Mouse (Mus musculus): ENCODE results near the gene Tjp2. TPM values are rescaled to one million over a fixed set of nuclear protein-coding genes. Genes with fewer than 3 reads are reported as not detected.

The Tjp2 gene
- 27.2 and 30.8 TPM in 2 replicates for polyA plus RNA-seq (2016; fragmentation: Nextera tagmentation; extraction: Ambion mirVana)

DNA sequence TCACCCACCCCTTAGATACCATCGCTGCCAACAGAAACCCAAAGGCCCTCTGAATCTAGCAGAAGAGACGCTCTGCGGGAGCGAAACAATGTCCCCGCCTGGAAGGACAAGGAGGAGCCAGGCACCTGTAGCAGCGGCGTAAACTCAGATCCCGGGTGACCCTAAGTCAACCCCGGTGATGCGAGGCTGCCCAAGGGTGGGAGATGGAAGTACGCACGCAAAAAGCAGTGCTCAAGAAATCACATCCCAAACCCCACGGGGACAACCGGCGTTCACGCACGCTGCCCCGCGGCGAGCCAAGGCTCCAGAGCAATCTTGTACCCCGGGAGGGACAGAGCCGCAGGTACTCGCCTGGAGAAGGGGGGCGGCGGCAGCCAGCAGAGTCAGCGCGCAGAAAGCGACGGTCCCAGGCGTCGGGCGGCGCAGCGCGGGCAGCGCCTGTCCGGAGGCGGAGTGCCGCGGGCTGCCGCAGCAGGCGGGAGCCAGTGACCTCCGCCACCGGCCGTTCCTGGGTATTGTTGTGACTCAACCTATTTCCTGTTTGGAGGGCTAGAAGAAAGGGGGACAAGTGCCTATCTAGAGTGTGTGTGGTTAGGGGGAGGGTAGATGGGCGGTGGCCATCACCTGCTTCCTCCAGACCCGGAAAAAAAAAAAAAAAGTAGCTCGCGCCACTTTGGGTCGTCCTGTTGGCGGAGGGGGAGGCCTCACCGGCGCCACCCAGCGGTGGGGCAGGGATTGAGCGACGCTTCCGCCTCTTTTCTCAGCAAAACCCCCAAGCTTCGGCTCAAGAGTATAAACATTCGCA, at the start of gene Tjp2:
Gene Tjp2, minus strand, starts transcription at position 531 of the 805 bp plus-strand sequence.
- Histone ChIP-seq H3K36me3 (no peaks in the 10 kb centered on the region), H3K27ac (replicated peaks) (peak within 1 kb of the TSS; percentile 78), H3K4me3 (peak within 1 kb of the TSS; percentile 62), H3K9me3 (replicated peaks) (no peaks in the 10 kb centered on the region), H3K4me1 (peaks cover 35% of the 10 kb centered on the region), H3K27me3 (ENCODE audit: low read depth, poor library complexity, severe bottlenecking) (peaks cover 48% of the 10 kb centered on the region)
- DNase-seq (ENCODE audit: low spot score) = peak; percentile 59
- under 1% methylated on average over 59 of the region's 59 CpGs for WGBS

DNA sequence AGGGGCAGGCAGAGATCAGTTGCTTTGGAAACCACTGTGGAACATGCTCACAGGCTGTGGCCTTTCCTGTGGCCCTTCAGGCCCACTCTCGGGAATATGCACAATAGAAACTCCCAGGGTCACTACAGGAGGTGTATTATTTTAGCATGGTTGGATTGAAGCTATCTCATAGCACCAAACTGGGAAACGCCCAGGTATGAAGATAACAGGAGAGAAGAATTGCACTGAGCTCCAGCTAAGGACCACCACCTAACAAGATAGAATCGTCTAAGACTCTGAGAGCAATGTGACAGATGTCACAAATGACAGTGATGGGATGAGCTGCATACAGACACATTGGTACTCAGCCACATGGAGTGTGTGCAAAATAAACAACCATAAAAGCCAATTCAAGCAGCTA, 49.5 kb upstream of the Tjp2 start:
- WGBS = 71% methylated on average over 3 of the region's 3 CpGs
- peaks cover 34% of the 10 kb centered on the region for H3K36me3 ChIP-seq
- H3K27ac ChIP-seq (replicated peaks) = no peak overlapping the region
- peaks cover 32% of the 10 kb centered on the region for H3K4me1 ChIP-seq
- no peak overlapping the region for H3K4me3 ChIP-seq
- no peak for DNase-seq (ENCODE audit: low spot score)
- H3K9me3 ChIP-seq (replicated peaks) = no peaks in the 10 kb centered on the region
- H3K27me3 ChIP-seq (ENCODE audit: low read depth, poor library complexity, severe bottlenecking) = no peaks in the 10 kb centered on the region

DNA sequence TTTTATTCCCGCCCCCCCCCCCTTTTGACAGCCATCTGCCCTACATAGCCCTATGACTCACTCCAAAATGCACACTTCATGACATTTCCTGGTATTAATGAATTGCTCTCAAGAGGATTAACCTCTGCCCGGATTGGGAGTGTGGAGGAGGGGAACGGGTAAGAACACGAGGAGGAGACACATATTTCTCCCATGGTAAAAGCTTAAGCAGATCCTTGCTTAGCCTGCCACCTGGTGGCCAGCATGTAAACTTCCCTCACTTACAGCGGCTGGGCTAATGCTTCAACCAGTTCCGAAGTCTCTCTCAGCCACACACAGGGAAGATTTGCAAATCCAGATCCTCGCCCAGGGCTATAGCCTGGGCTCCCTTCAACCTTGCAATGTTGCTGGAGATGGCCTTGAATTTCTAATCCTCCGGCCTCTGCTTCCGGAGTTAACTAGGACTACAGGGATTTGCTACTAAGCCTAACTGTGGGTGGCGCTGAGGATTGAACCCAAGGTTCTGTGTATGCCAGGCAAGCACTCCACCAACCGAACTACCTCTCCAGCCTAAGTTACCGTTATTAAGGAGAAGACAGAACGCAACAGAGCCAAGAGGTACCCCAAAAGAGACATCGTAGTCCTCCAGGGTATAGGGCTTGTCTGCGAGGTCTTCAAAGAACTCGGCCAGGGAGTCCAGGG, 47.1 kb upstream of the Tjp2 start:
- Histone ChIP-seq H3K36me3 (peaks cover 32% of the 10 kb centered on the region), H3K9me3 (replicated peaks) (no peaks in the 10 kb centered on the region), H3K4me3 (peak overlapping the region; percentile 34), H3K27me3 (ENCODE audit: low read depth, poor library complexity, severe bottlenecking) (no peaks in the 10 kb centered on the region), H3K27ac (replicated peaks) (peak overlapping the region; percentile 61), H3K4me1 (peaks cover 50% of the 10 kb centered on the region)
- peak; percentile 84 for DNase-seq (ENCODE audit: low spot score)
- WGBS = 43% methylated on average over 16 of the region's 16 CpGs

- Histone ChIP-seq H3K4me1 (peaks cover 53% of the 10 kb centered on the region), H3K9me3 (replicated peaks) (no peaks in the 10 kb centered on the region), H3K4me3 (peak overlapping the region; percentile 34), H3K27me3 (ENCODE audit: low read depth, poor library complexity, severe bottlenecking) (no peaks in the 10 kb centered on the region), H3K27ac (replicated peaks) (peak overlapping the region; percentile 61), H3K36me3 (peaks cover 32% of the 10 kb centered on the region)
- peak; percentile 54 for DNase-seq (ENCODE audit: low spot score)
- WGBS = 24% methylated on average over 7 of the region's 7 CpGs
These were observed 46.5 kb upstream of the Tjp2 start for GRCm38 (mm10) chr19:24271326-24271725.

DNA sequence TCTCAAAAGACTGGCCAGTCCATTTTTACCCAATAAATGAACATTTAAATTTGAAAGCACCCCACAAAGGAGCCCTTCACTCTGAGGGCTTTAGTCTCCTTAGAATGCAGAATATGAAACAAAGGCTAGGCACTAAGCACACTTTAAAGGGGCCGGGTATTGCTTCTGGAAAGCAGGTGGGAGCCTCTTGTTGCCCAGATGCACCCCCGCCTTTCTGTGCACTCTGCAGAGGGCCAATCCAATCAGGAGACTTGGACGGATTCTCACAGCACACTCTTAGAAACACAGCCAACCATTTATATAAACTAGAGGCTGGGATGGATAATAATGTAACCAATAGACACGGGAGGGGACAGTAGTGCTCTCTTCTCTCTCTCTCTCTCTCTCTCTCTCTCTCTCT, 43.7 kb upstream of the Tjp2 start:
- Histone ChIP-seq H3K9me3 (replicated peaks) (no peaks in the 10 kb centered on the region), H3K36me3 (peaks cover 45% of the 10 kb centered on the region), H3K27me3 (ENCODE audit: low read depth, poor library complexity, severe bottlenecking) (no peaks in the 10 kb centered on the region), H3K4me3 (no peak overlapping the region), H3K4me1 (peaks cover 53% of the 10 kb centered on the region), H3K27ac (replicated peaks) (peak overlapping the region; percentile 76)
- DNase-seq (ENCODE audit: low spot score) = no peak
- 50% methylated on average over 4 of the region's 4 CpGs for WGBS

- Histone ChIP-seq H3K36me3 (peaks cover 61% of the 10 kb centered on the region), H3K4me1 (peaks cover 43% of the 10 kb centered on the region), H3K27ac (replicated peaks) (no peak overlapping the region), H3K27me3 (ENCODE audit: low read depth, poor library complexity, severe bottlenecking) (no peaks in the 10 kb centered on the region), H3K9me3 (replicated peaks) (no peaks in the 10 kb centered on the region), H3K4me3 (no peak overlapping the region)
- DNase-seq (ENCODE audit: low spot score) = no peak
- 95% methylated on average over 7 of the region's 7 CpGs for WGBS
These were observed 41.4 kb upstream of the Tjp2 start for GRCm38 (mm10) chr19:24266046-24266830.

GRCm38 (mm10) chr19:24264991-24265390, 40.2 kb upstream of the Tjp2 start:
- peak; percentile 72 for DNase-seq (ENCODE audit: low spot score)
- H3K27ac ChIP-seq (replicated peaks) = no peak overlapping the region
- H3K4me1 ChIP-seq = peaks cover 33% of the 10 kb centered on the region
- peaks cover 62% of the 10 kb centered on the region for H3K36me3 ChIP-seq
- no peak overlapping the region for H3K4me3 ChIP-seq
- no peaks in the 10 kb centered on the region for H3K9me3 ChIP-seq (replicated peaks)
- H3K27me3 ChIP-seq (ENCODE audit: low read depth, poor library complexity, severe bottlenecking) = no peaks in the 10 kb centered on the region
- 64% methylated on average over 7 of the region's 7 CpGs for WGBS

DNA sequence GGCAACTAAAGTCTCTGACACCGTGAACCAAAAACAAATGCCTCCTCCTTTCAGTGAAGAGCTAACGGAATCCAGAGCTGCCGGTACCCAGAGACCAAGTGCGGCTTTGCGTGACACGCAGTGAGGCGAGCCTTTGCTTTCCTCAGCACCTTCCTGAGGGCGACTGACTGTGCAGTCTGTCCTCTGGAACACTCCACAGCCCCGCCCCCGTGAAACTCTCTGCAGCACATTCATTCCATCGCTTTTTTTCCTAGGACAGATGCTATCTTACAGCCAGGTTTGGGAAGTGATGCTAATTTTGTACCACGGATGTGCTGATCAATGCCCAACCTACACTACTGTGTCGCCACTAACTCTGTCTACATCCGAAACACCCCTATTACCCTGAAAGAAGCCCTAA, 37.9 kb upstream of the Tjp2 start:
- WGBS = 90% methylated on average over 14 of the region's 14 CpGs
- H3K4me3 ChIP-seq = no peak overlapping the region
- H3K27ac ChIP-seq (replicated peaks) = no peak overlapping the region
- DNase-seq (ENCODE audit: low spot score) = no peak
- peaks cover 18% of the 10 kb centered on the region for H3K4me1 ChIP-seq
- peaks cover 62% of the 10 kb centered on the region for H3K36me3 ChIP-seq
- no peaks in the 10 kb centered on the region for H3K9me3 ChIP-seq (replicated peaks)
- no peaks in the 10 kb centered on the region for H3K27me3 ChIP-seq (ENCODE audit: low read depth, poor library complexity, severe bottlenecking)

GRCm38 (mm10) chr19:24259390-24260351, 34.8 kb upstream of the Tjp2 start:
- peaks cover 7% of the 10 kb centered on the region for H3K4me1 ChIP-seq
- H3K27ac ChIP-seq (replicated peaks) = peak overlapping the region; percentile 59; the same call in 1 of the 2 replicates
- DNase-seq (ENCODE audit: low spot score) = no peak
- H3K4me3 ChIP-seq = no peak overlapping the region
- H3K27me3 ChIP-seq (ENCODE audit: low read depth, poor library complexity, severe bottlenecking) = no peaks in the 10 kb centered on the region
- WGBS = 84% methylated on average over 12 of the region's 12 CpGs
- peaks cover 38% of the 10 kb centered on the region for H3K36me3 ChIP-seq
- H3K9me3 ChIP-seq (replicated peaks) = no peaks in the 10 kb centered on the region

GRCm38 (mm10) chr19:24258368-24258767, 33.5 kb upstream of the Tjp2 start:
- 85% methylated on average over 5 of the region's 5 CpGs for WGBS

GRCm38 (mm10) chr19:24257962-24258361, 33.1 kb upstream of the Tjp2 start:
- H3K27ac ChIP-seq (replicated peaks) = no peak overlapping the region

More at GRCm38 (mm10) chr19:24258368-24258767, 33.5 kb upstream of the Tjp2 start:
- no peak overlapping the region for H3K27ac ChIP-seq (replicated peaks)
- H3K4me1 ChIP-seq = peaks cover 11% of the 10 kb centered on the region
- DNase-seq (ENCODE audit: low spot score) = no peak
- H3K36me3 ChIP-seq = peaks cover 29% of the 10 kb centered on the region
- no peaks in the 10 kb centered on the region for H3K9me3 ChIP-seq (replicated peaks)
- no peak overlapping the region for H3K4me3 ChIP-seq
- no peaks in the 10 kb centered on the region for H3K27me3 ChIP-seq (ENCODE audit: low read depth, poor library complexity, severe bottlenecking)

More at GRCm38 (mm10) chr19:24257962-24258361, 33.1 kb upstream of the Tjp2 start:
- Histone ChIP-seq H3K4me1 (peaks cover 11% of the 10 kb centered on the region), H3K4me3 (no peak overlapping the region), H3K36me3 (peaks cover 27% of the 10 kb centered on the region), H3K27me3 (ENCODE audit: low read depth, poor library complexity, severe bottlenecking) (no peaks in the 10 kb centered on the region), H3K9me3 (replicated peaks) (no peaks in the 10 kb centered on the region)
- WGBS = 95% methylated on average over 6 of the region's 6 CpGs
- DNase-seq (ENCODE audit: low spot score) = no peak

Data from midbrain, embryonic 10.5 days (tissue).